Mouse (Mus musculus) intestine, embryonic 16.5 days (tissue): ENCODE data around the gene Fgfr2. TPM values are rescaled to one million over a fixed set of nuclear protein-coding genes. Genes with fewer than 3 reads are reported as not detected.

ENCODE experiments used
- ATAC-seq: fragments of 200-750 bp; cut with Nextera tagmentation; 2 replicates; pipeline ENCODE4 v1.8.0; 2017; ENCODE audit warnings: moderate TSS enrichment, moderate library complexity
- H3K27ac ChIP-seq: fragments of 300-500 bp; sonication (generic); 2 replicates; pipeline ENCODE4 v1.5.1; 2014; ENCODE audit warnings: mild to moderate bottlenecking, low read length
- H3K27me3 ChIP-seq: fragments of 300-500 bp; sonication (generic); replicated peaks from 2 replicates; pipeline ENCODE4 v1.6.1; 2014; ENCODE audit warnings: low read length, control low read depth, mixed read lengths; ENCODE audit not compliant: control insufficient read depth, insufficient read depth
- H3K36me3 ChIP-seq: fragments of 300-500 bp; sonication (generic); 2 replicates; pipeline ENCODE4 v1.6.1; 2014; ENCODE audit warnings: low read length, control low read depth; ENCODE audit not compliant: control insufficient read depth, insufficient read depth
- H3K4me1 ChIP-seq: fragments of 300-500 bp; sonication (generic); 2 replicates; pipeline ENCODE4 v1.6.1; 2014; ENCODE audit warnings: low read length, control low read depth, mixed read lengths; ENCODE audit not compliant: control insufficient read depth, insufficient read depth
- H3K4me2 ChIP-seq: fragments of 300-500 bp; sonication (generic); 2 replicates; pipeline ENCODE4 v1.6.1; 2014; ENCODE audit warnings: low read depth, low read length, control low read depth
- H3K4me3 ChIP-seq: fragments of 300-500 bp; sonication (generic); 2 replicates; pipeline ENCODE4 v1.5.1; 2014; ENCODE audit warnings: mild to moderate bottlenecking, low read length
- H3K9ac ChIP-seq: fragments of 300-500 bp; sonication (generic); 2 replicates; pipeline ENCODE4 v1.6.1; 2014; ENCODE audit warnings: low read depth, low read length
- H3K9me3 ChIP-seq: fragments of 300-500 bp; sonication (generic); 2 replicates; pipeline ENCODE4 v1.6.1; 2016; ENCODE audit warnings: low read length, control low read depth; ENCODE audit not compliant: control insufficient read depth
- WGBS: fragments of 180-500 bp; shearing (Covaris S2); extraction: QIAGEN DNeasy Blood & Tissue Kit; methylation state at CpG from one replicate; pipeline ENCODE4 v1.1.7; 2014; 5-methylcytosine and 5-hydroxymethylcytosine counted together
- polyA plus RNA-seq: library from polyadenylated mRNA; unstranded; fragments of >200 nt; fragmentation: Nextera tagmentation; extraction: Ambion mirVana; gene quantifications from 2 replicates; pipeline ENCODE4 v1.2.1, GENCODE M21; 2015

The Fgfr2 gene
- polyA plus RNA-seq, 1 experiment from 2014 or later: 47.3 TPM

DNA sequence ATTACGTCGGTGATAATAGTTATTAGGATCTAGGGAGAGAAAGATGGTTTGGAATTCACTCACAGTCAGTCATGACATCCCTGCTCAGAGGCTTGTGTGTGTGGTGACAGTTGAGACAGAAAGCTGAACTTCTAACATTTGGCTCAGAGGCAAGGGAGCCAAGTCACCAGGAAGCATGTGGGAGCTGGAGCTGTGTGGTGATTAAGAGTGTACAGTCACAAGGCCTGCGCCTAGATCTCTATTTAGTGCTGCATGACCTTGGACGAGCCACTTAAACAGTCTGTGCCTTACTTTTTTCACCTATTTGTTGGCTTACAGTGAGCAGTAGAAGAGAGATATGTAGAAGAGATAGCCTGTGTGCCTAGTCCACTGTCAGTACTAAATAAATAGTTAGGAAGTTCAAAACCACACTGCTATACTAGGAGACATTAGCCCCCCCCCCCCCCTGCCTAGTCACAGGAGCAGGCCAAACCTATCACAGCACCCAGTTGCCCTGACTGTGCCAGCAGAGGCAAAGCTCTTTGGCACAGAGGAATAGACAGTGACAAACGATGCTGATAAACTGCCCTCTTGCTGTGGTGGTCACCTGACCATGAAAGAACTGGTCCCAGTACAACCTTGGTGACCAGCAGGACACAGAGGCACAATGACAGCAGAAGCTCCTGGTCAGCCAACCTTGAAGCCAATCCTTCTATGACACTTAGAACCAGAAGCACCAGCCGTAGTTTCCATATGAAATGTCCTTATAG, 1052.1 kb downstream of the Fgfr2 start:
- H3K4me3 ChIP-seq: no peak overlapping the region
- H3K36me3 ChIP-seq: no peaks in the 10 kb centered on the region
- ATAC-seq: no peak
- no peak overlapping the region for H3K27ac ChIP-seq
- H3K9me3 ChIP-seq: no peaks in the 10 kb centered on the region
- H3K4me1 ChIP-seq: no peaks in the 10 kb centered on the region
- no peak overlapping the region for H3K4me2 ChIP-seq
- no peaks in the 10 kb centered on the region for H3K27me3 ChIP-seq
- no peak overlapping the region for H3K9ac ChIP-seq
- WGBS: 83% methylated on average over 6 of the region's 6 CpGs

DNA sequence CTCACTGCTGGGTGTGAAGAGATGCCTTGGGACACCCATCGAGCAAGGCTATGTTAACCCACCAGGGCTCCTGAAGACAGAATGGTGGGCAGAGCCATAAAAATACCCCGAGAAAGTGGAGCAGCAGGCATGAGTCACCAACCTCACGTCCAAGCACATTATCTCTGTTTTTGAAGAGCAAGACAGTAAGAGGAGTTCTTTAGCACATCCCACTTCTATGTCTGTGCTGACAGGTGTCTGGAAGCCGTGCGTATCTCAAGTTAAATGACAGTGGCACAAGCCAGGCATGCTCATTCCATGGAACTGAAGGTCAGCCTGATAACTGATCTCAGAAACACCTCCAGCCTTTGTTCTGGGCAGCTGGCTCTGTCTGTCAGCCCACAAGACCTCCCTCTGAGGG, 1055.2 kb downstream of the Fgfr2 start:
- no peak overlapping the region for H3K4me2 ChIP-seq
- H3K36me3 ChIP-seq: no peaks in the 10 kb centered on the region
- no peaks in the 10 kb centered on the region for H3K9me3 ChIP-seq
- H3K27me3 ChIP-seq: no peaks in the 10 kb centered on the region
- no peak overlapping the region for H3K27ac ChIP-seq
- no peaks in the 10 kb centered on the region for H3K4me1 ChIP-seq
- 78% methylated on average over 5 of the region's 5 CpGs for WGBS
- H3K9ac ChIP-seq: no peak overlapping the region
- no peak for ATAC-seq
- H3K4me3 ChIP-seq: no peak overlapping the region

DNA sequence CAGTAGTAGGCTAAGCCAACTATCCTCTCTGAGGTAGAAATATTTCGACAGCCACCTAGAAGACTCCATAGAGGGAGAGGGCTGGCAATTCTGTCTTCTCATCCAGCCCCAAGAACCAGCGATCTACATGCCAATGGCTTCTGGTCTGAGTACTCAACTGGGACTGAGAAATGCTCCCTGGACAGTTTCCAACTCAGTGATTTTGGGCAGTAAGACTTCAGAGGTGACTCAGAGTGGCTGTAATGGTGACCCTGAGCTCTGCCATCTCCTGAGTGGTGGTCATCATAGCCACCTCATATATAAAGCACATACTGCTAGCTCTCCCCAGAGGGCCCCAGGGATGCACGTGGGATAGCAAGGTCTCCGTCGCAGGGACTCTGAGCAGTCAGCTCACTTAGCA, 1055.6 kb downstream of the Fgfr2 start:
- no peak for ATAC-seq
- no peaks in the 10 kb centered on the region for H3K36me3 ChIP-seq
- 86% methylated on average over 5 of the region's 5 CpGs for WGBS

DNA sequence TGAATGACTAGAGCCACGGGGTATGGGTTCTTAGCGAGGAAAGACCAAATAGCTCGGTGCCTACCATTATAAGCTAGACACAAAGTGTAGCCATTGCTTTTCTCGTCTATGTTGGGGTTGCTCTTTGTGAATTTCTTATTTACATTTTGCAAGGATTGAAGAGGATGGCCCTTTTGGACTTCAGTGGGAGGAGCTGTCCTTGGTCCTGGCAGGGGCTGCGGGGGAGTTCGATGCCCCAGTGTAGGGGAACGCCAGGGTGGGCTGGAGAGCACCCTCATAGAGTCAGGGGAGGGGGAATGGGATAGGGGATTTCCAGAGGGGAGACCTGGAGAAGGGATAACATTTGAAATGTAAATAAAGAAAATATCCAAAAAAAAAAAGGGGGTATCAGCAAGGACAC, 1063.0 kb downstream of the Fgfr2 start:
- Histone ChIP-seq H3K27me3 (no peaks in the 10 kb centered on the region), H3K4me3 (no peak overlapping the region), H3K36me3 (no peaks in the 10 kb centered on the region), H3K4me2 (no peak overlapping the region), H3K9ac (no peak overlapping the region), H3K9me3 (no peaks in the 10 kb centered on the region), H3K4me1 (no peaks in the 10 kb centered on the region), H3K27ac (no peak overlapping the region)
- 67% methylated on average over 7 of the region's 7 CpGs for WGBS
- no peak for ATAC-seq

More for the DNA sequence above, 1055.6 kb downstream of the Fgfr2 start:
- Histone ChIP-seq H3K27ac (no peak overlapping the region), H3K27me3 (no peaks in the 10 kb centered on the region), H3K9me3 (no peaks in the 10 kb centered on the region), H3K4me3 (no peak overlapping the region), H3K9ac (no peak overlapping the region), H3K4me2 (no peak overlapping the region), H3K4me1 (no peaks in the 10 kb centered on the region)

DNA sequence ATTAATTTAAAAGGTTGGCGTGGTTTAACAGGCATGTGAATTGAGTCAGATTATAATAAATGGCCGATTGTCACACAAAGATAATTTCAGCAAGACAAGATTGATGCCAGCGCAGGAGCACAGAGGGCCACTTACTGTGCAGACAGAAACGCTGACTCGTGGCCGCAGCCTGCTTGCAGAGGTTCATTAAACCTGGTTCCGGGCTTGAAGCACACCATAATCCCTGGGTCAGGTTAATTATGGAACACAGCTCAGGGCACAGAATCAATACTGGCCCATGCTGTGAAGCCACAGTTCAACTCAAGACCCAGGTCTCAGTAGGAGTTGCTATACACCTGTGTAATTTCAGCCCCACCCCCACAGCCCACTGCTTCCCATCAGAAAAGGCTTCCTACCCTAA, 1066.6 kb downstream of the Fgfr2 start:
- WGBS: 67% methylated on average over 7 of the region's 7 CpGs
- H3K4me2 ChIP-seq: no peak overlapping the region
- H3K27me3 ChIP-seq: no peaks in the 10 kb centered on the region
- no peaks in the 10 kb centered on the region for H3K9me3 ChIP-seq
- H3K9ac ChIP-seq: no peak overlapping the region
- no peak overlapping the region for H3K4me3 ChIP-seq
- no peaks in the 10 kb centered on the region for H3K4me1 ChIP-seq
- ATAC-seq: no peak
- H3K27ac ChIP-seq: no peak overlapping the region
- no peaks in the 10 kb centered on the region for H3K36me3 ChIP-seq

DNA sequence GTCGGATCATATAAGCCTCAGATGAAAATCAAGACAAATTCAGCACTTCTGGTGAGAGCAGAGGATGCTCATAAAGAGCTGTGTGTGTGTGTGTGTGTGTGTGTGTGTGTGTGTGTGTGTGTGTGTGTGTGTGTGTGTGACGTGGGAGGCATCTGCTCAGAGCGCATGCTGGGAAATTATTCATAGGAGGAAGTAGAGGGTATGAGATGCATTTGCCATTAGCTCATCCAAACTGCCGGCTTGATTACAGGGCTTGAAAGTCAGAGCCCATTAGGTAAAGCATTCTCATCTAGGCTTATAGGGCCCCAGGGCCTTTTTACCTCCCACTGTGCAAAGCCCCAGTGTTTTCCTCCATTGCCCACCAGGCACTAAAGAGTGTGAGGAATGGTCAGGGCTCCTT, 1076.5 kb downstream of the Fgfr2 start:
- H3K9me3 ChIP-seq: no peaks in the 10 kb centered on the region
- 38% methylated on average over 4 of the region's 4 CpGs for WGBS
- no peaks in the 10 kb centered on the region for H3K27me3 ChIP-seq
- 0 out of 2 replicates have a peak, but pooled peaks cover 2% of the 10 kb centered on the region for H3K4me1 ChIP-seq
- no peak overlapping the region for H3K9ac ChIP-seq
- ATAC-seq: no peak
- no peak overlapping the region for H3K27ac ChIP-seq
- no peak overlapping the region for H3K4me3 ChIP-seq
- H3K4me2 ChIP-seq: no peak overlapping the region
- no peaks in the 10 kb centered on the region for H3K36me3 ChIP-seq

DNA sequence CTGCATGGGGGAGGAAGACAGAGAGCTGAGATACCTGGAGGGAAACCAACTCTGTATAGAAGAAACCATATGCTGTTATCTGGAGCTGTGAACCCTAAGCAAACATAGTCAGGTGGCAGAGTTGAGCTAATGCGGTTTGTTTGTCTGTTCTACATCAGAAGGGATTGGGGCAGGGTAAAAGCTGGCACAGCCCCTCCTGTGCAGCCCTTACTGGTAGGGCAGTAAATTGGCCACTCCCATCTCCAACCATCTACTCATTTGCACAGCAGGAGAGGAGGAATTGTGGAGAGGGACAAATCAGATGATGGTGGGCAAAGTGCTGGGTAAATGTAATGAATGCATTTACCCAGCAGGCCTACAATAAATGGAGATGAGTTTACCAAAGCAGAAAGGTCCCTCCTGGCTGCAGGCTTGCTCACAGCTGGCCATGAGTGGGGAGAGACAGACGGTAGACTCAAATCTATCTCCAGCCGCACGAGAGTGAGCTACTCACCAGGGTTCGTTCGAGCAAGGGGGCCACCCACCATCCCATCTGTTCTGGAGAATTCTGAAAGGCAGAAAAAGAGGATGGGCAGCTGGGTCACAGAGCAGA, 1091.1 kb downstream of the Fgfr2 start:
- 40% methylated on average over 6 of the region's 6 CpGs for WGBS
- H3K4me2 ChIP-seq: no peak overlapping the region
- no peaks in the 10 kb centered on the region for H3K36me3 ChIP-seq
- H3K27me3 ChIP-seq: no peaks in the 10 kb centered on the region
- no peak for ATAC-seq
- H3K4me3 ChIP-seq: no peak overlapping the region
- H3K9me3 ChIP-seq: no peaks in the 10 kb centered on the region
- no peak overlapping the region for H3K27ac ChIP-seq
- no peak overlapping the region for H3K9ac ChIP-seq
- H3K4me1 ChIP-seq: no peaks in the 10 kb centered on the region

DNA sequence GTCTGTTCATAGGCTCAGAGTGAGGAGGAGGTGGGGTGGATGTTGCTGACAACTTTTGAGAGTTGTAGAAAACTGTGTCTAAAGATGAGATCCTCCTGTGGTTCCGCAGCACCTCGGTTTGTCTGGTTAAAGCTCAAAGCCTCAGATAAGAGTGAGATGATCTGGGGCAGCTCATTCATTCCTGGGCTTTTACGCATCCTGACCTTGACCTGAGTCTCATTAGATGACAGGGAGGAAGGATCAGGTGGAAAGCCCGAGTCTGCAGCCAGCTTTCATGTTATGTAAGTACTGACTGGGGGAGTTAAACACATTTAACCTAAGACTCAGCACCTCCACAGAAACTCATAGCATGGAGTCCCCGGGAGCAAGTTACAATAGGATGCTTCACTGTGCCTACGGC, 1096.5 kb downstream of the Fgfr2 start:
- WGBS: 60% methylated on average over 6 of the region's 6 CpGs
- Histone ChIP-seq H3K4me3 (no peak overlapping the region), H3K9ac (no peak overlapping the region), H3K4me1 (no peaks in the 10 kb centered on the region), H3K27me3 (no peaks in the 10 kb centered on the region), H3K4me2 (no peak overlapping the region), H3K27ac (no peak overlapping the region), H3K9me3 (no peaks in the 10 kb centered on the region; the same call in 1 of the 2 replicates), H3K36me3 (no peaks in the 10 kb centered on the region)
- no peak for ATAC-seq

DNA sequence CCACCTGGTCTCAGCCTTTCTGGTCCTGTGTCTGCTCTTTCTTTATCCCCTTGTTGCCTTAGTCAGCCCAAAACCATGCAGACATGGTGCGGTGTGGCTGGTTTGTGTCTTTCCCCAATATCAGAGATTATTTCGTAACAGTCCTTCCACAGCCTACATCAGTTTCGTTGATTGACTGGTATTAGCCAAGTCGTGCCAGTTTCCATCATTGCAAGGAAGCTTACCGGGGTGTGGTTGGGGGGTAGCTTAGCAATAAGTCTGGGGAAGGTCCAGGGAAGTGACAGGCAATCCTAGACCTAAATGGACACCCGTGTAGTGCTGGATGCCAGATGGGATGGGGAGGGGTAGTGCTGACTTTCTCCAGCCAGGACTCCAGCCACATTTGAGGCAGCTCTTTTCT, 1097.6 kb downstream of the Fgfr2 start:
- WGBS: 66% methylated on average over 6 of the region's 6 CpGs
- no peaks in the 10 kb centered on the region for H3K27me3 ChIP-seq
- no peak overlapping the region for H3K4me2 ChIP-seq
- ATAC-seq: no peak
- no peak overlapping the region for H3K9ac ChIP-seq
- no peak overlapping the region for H3K27ac ChIP-seq
- no peaks in the 10 kb centered on the region; the same call in 1 of the 2 replicates for H3K9me3 ChIP-seq
- H3K4me1 ChIP-seq: no peaks in the 10 kb centered on the region
- no peaks in the 10 kb centered on the region for H3K36me3 ChIP-seq
- no peak overlapping the region for H3K4me3 ChIP-seq
